Mouse (Mus musculus) bone marrow macrophage, adult 2 months (primary cell): ENCODE results near the gene Pon2.

Source experiments
- CTCF ChIP-seq: IDR thresholded peaks from 2 replicates; pipeline ENCODE4 v1.5.1; 2012; ENCODE audit warnings: low read depth, mild to moderate bottlenecking, low read length, moderate library complexity
- POLR2A ChIP-seq: IDR thresholded peaks from 2 replicates; pipeline ENCODE4 v1.6.1; 2012; ENCODE audit warnings: mild to moderate bottlenecking, low read depth, low read length, borderline replicate concordance

DNA sequence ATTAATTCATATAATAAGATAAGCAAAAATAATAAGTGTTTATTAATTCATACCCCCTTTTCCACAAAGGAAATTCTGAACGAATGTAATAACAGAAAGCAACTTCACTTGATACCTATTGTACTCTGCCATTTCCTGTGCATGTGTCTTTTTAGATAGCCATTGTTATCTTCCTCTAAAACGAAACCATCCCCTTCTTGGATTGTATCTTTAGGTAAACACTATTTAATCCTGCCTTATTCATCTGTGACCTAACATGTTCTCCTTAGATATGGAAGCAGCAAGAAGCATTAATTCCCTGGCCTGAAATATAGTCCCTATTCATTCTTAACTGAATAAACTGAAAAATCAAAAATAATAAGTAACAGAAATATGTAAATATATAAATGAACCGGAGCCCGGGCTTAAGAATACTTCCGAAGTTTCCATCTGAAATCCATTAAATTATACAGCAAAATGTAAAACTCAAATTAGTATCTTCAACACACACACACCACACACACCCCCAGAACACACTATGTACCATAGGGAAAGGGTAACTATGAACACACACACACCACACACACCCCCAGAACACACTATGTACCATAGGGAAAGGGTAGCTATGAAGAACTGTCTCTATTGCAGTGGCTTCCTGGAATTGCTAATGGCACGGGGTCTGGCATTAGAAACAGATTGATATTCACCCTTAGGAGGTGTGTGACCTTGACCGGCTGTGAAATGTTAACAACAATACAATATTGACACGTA is 34.8 kb downstream of the Pon2 start:
- TF ChIP-seq CTCF (no peak), POLR2A (no peak)
